Mouse (Mus musculus) urinary bladder, postnatal 4 days (tissue): ENCODE results near the gene Lpo.

Experiments used
- DNase-seq, 2 experiments: peaks; one replicate each; pipeline ENCODE4 v3.0.0; 2021 to 2022; ENCODE audit warnings: low spot score in 2 of 2

The Lpo gene

GRCm38 (mm10) chr11:87758957-87759608 lies 69.0 kb downstream of the Lpo start:
- no peak for DNase-seq

- DNase-seq: no peak
Measured at GRCm38 (mm10) chr11:87758161-87758911, 69.8 kb downstream of the Lpo start.

GRCm38 (mm10) chr11:87757001-87757954 lies 70.8 kb downstream of the Lpo start:
- DNase-seq: no peak
